Mouse (Mus musculus): Measurements from ENCODE around the gene Lipa. TPM values are rescaled to one million over a fixed set of nuclear protein-coding genes. Genes with fewer than 3 reads are reported as not detected.

Lipa gene
- polyA plus RNA-seq, 1 experiment from 2014 or later = 36.2 TPM

DNA sequence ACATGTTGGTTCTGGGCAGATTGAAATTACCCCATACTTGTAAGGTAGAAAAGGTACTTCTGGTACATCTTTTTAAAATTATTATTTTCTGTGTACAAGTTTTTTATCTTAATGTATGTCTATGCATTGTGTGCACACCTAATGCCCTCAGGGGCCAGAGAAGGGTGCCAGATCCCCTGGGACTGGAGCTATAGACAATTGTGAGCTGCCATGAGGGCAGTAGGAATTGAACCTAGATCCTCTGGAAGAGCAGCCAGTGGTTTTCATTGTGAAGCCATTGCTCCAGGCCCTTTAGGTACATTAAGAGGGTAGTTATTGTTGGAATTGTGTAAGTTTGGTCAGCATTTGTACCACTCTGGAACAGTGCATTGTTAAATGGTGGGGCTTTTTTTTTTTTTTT lies 26.8 kb upstream of the Lipa start:
- Histone ChIP-seq H3K4me1 (ENCODE audit: control insufficient read depth, insufficient read depth, low read length) (peaks cover 14% of the 10 kb centered on the region; the same call in 1 of the 2 replicates), H3K27me3 (ENCODE audit: control insufficient read depth, insufficient read depth, low read length) (no peaks in the 10 kb centered on the region), H3K27ac (ENCODE audit: low read depth, low read length) (no peak overlapping the region), H3K4me3 (ENCODE audit: low read depth, low read length) (no peak overlapping the region), H3K9me3 (replicated peaks; ENCODE audit: control insufficient read depth, low read length) (no peaks in the 10 kb centered on the region), H3K4me2 (no peak overlapping the region), H3K36me3 (ENCODE audit: control insufficient read depth, insufficient read depth, low read length) (no peaks in the 10 kb centered on the region), H3K9ac (ENCODE audit: low read depth, low read length) (no peak overlapping the region)
- no peak for ATAC-seq (replicated peaks; ENCODE audit: insufficient number of reproducible peaks, low FRiP score, low TSS enrichment)

GRCm38 (mm10) chr19:34553522-34553921 lies 26.2 kb upstream of the Lipa start:
- Histone ChIP-seq H3K36me3 (ENCODE audit: control insufficient read depth, insufficient read depth, low read length) (no peaks in the 10 kb centered on the region), H3K4me3 (ENCODE audit: low read depth, low read length) (no peak overlapping the region), H3K27me3 (ENCODE audit: control insufficient read depth, insufficient read depth, low read length) (no peaks in the 10 kb centered on the region), H3K9me3 (replicated peaks; ENCODE audit: control insufficient read depth, low read length) (no peaks in the 10 kb centered on the region), H3K27ac (ENCODE audit: low read depth, low read length) (no peak overlapping the region), H3K4me1 (ENCODE audit: control insufficient read depth, insufficient read depth, low read length) (peaks cover 14% of the 10 kb centered on the region; the same call in 1 of the 2 replicates), H3K9ac (ENCODE audit: low read depth, low read length) (no peak overlapping the region), H3K4me2 (peak overlapping the region; percentile 1; the same call in 1 of the 2 replicates)
- 59% methylated on average over 3 of the region's 3 CpGs for WGBS (ENCODE audit: insufficient replicate concordance)
- no peak for ATAC-seq (replicated peaks; ENCODE audit: insufficient number of reproducible peaks, low FRiP score, low TSS enrichment)

DNA sequence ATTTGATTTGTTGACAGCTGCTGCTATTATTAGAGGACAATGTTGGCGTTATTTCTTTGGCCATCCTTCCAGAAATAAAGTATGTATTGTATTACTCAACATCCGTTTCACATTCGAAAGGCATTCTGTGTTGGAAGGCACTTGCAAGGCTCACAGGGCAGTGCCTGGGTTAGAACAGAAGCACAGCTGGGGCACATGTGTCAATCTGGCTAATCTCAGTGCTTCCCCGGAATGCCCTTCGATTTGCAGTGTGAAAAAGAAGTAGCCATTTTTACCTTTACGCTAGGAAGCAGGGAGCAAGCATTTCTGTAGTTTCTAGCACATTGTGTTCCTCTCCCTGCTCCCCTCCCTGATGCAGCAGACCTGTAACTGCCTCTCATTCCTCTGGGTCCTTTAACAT lies 25.7 kb upstream of the Lipa start:
- no peak for ATAC-seq (replicated peaks; ENCODE audit: insufficient number of reproducible peaks, low FRiP score, low TSS enrichment)
- H3K4me3 ChIP-seq (ENCODE audit: low read depth, low read length) = no peak overlapping the region
- H3K27me3 ChIP-seq (ENCODE audit: control insufficient read depth, insufficient read depth, low read length) = no peaks in the 10 kb centered on the region
- WGBS (ENCODE audit: insufficient replicate concordance) = 47% methylated on average over 6 of the region's 6 CpGs
- H3K9me3 ChIP-seq (replicated peaks; ENCODE audit: control insufficient read depth, low read length) = no peaks in the 10 kb centered on the region
- H3K4me1 ChIP-seq (ENCODE audit: control insufficient read depth, insufficient read depth, low read length) = peaks cover 14% of the 10 kb centered on the region; the same call in 1 of the 2 replicates
- H3K4me2 ChIP-seq = peak overlapping the region; percentile 11; the same call in 1 of the 2 replicates
- 0 out of 2 replicates have a peak overlapping the region, but pooled peaks have one; percentile 41 for H3K27ac ChIP-seq (ENCODE audit: low read depth, low read length)
- no peak overlapping the region for H3K9ac ChIP-seq (ENCODE audit: low read depth, low read length)
- no peaks in the 10 kb centered on the region for H3K36me3 ChIP-seq (ENCODE audit: control insufficient read depth, insufficient read depth, low read length)

GRCm38 (mm10) chr19:34551981-34552380 lies 24.7 kb upstream of the Lipa start:
- no peak for ATAC-seq (replicated peaks; ENCODE audit: insufficient number of reproducible peaks, low FRiP score, low TSS enrichment)
- Histone ChIP-seq H3K9me3 (replicated peaks; ENCODE audit: control insufficient read depth, low read length) (no peaks in the 10 kb centered on the region), H3K4me1 (ENCODE audit: control insufficient read depth, insufficient read depth, low read length) (peaks cover 14% of the 10 kb centered on the region; the same call in 1 of the 2 replicates), H3K27ac (ENCODE audit: low read depth, low read length) (peak overlapping the region; percentile 46), H3K36me3 (ENCODE audit: control insufficient read depth, insufficient read depth, low read length) (no peaks in the 10 kb centered on the region), H3K4me2 (peak overlapping the region; percentile 35), H3K9ac (ENCODE audit: low read depth, low read length) (no peak overlapping the region), H3K4me3 (ENCODE audit: low read depth, low read length) (no peak overlapping the region), H3K27me3 (ENCODE audit: control insufficient read depth, insufficient read depth, low read length) (no peaks in the 10 kb centered on the region)
- 53% methylated on average over 5 of the region's 5 CpGs for WGBS (ENCODE audit: insufficient replicate concordance)

- Histone ChIP-seq H3K27me3 (ENCODE audit: control insufficient read depth, insufficient read depth, low read length) (no peaks in the 10 kb centered on the region), H3K4me1 (ENCODE audit: control insufficient read depth, insufficient read depth, low read length) (peaks cover 14% of the 10 kb centered on the region; the same call in 1 of the 2 replicates), H3K36me3 (ENCODE audit: control insufficient read depth, insufficient read depth, low read length) (no peaks in the 10 kb centered on the region), H3K9me3 (replicated peaks; ENCODE audit: control insufficient read depth, low read length) (no peaks in the 10 kb centered on the region), H3K4me3 (ENCODE audit: low read depth, low read length) (peak within 1 kb of the TSS; percentile 51), H3K9ac (ENCODE audit: low read depth, low read length) (peak within 1 kb of the TSS; percentile 63), H3K27ac (ENCODE audit: low read depth, low read length) (peak within 1 kb of the TSS; percentile 46; the same call in 1 of the 2 replicates), H3K4me2 (peak within 1 kb of the TSS; percentile 67)
- ATAC-seq (replicated peaks; ENCODE audit: insufficient number of reproducible peaks, low FRiP score, low TSS enrichment) = peak; percentile 85
- WGBS (ENCODE audit: insufficient replicate concordance) = 2% methylated on average over 22 of the region's 22 CpGs
Observed at GRCm38 (mm10) chr19:34550534-34551223, 23.4 kb upstream of the Lipa start, which contains the start of gene Ifit2. Ifit2 (plus strand) TSS chr19:34550694.

- peak overlapping the region; percentile 67 for H3K4me2 ChIP-seq
- no peaks in the 10 kb centered on the region for H3K27me3 ChIP-seq (ENCODE audit: control insufficient read depth, insufficient read depth, low read length)
- H3K36me3 ChIP-seq (ENCODE audit: control insufficient read depth, insufficient read depth, low read length) = no peaks in the 10 kb centered on the region
- 27% methylated on average over 4 of the region's 4 CpGs for WGBS (ENCODE audit: insufficient replicate concordance)
- no peak overlapping the region; the same call in 1 of the 2 replicates for H3K27ac ChIP-seq (ENCODE audit: low read depth, low read length)
- ATAC-seq (replicated peaks; ENCODE audit: insufficient number of reproducible peaks, low FRiP score, low TSS enrichment) = no peak
- H3K4me1 ChIP-seq (ENCODE audit: control insufficient read depth, insufficient read depth, low read length) = peaks cover 14% of the 10 kb centered on the region; the same call in 1 of the 2 replicates
- no peaks in the 10 kb centered on the region for H3K9me3 ChIP-seq (replicated peaks; ENCODE audit: control insufficient read depth, low read length)
- peak overlapping the region; percentile 63; the same call in 1 of the 2 replicates for H3K9ac ChIP-seq (ENCODE audit: low read depth, low read length)
- H3K4me3 ChIP-seq (ENCODE audit: low read depth, low read length) = peak overlapping the region; percentile 51
Observed at GRCm38 (mm10) chr19:34550205-34550533, 22.9 kb upstream of the Lipa start.

GRCm38 (mm10) chr19:34547976-34548375 lies 20.7 kb upstream of the Lipa start:
- no peak overlapping the region for H3K9ac ChIP-seq (ENCODE audit: low read depth, low read length)
- peaks cover 10% of the 10 kb centered on the region; the same call in 1 of the 2 replicates for H3K4me1 ChIP-seq (ENCODE audit: control insufficient read depth, insufficient read depth, low read length)
- ATAC-seq (replicated peaks; ENCODE audit: insufficient number of reproducible peaks, low FRiP score, low TSS enrichment) = no peak
- H3K27ac ChIP-seq (ENCODE audit: low read depth, low read length) = no peak overlapping the region
- H3K4me2 ChIP-seq = no peak overlapping the region
- WGBS (ENCODE audit: insufficient replicate concordance) = 23% methylated on average over 7 of the region's 7 CpGs
- no peaks in the 10 kb centered on the region for H3K27me3 ChIP-seq (ENCODE audit: control insufficient read depth, insufficient read depth, low read length)
- no peak overlapping the region for H3K4me3 ChIP-seq (ENCODE audit: low read depth, low read length)
- no peaks in the 10 kb centered on the region for H3K9me3 ChIP-seq (replicated peaks; ENCODE audit: control insufficient read depth, low read length)
- no peaks in the 10 kb centered on the region for H3K36me3 ChIP-seq (ENCODE audit: control insufficient read depth, insufficient read depth, low read length)

GRCm38 (mm10) chr19:34546211-34546610 lies 18.9 kb upstream of the Lipa start:
- no peak for ATAC-seq (replicated peaks; ENCODE audit: insufficient number of reproducible peaks, low FRiP score, low TSS enrichment)
- Histone ChIP-seq H3K36me3 (ENCODE audit: control insufficient read depth, insufficient read depth, low read length) (no peaks in the 10 kb centered on the region), H3K4me2 (no peak overlapping the region), H3K4me1 (ENCODE audit: control insufficient read depth, insufficient read depth, low read length) (no peaks in the 10 kb centered on the region), H3K27me3 (ENCODE audit: control insufficient read depth, insufficient read depth, low read length) (no peaks in the 10 kb centered on the region), H3K27ac (ENCODE audit: low read depth, low read length) (no peak overlapping the region), H3K4me3 (ENCODE audit: low read depth, low read length) (no peak overlapping the region), H3K9ac (ENCODE audit: low read depth, low read length) (no peak overlapping the region), H3K9me3 (replicated peaks; ENCODE audit: control insufficient read depth, low read length) (no peaks in the 10 kb centered on the region)
- WGBS (ENCODE audit: insufficient replicate concordance) = 83% methylated on average over 4 of the region's 4 CpGs

DNA sequence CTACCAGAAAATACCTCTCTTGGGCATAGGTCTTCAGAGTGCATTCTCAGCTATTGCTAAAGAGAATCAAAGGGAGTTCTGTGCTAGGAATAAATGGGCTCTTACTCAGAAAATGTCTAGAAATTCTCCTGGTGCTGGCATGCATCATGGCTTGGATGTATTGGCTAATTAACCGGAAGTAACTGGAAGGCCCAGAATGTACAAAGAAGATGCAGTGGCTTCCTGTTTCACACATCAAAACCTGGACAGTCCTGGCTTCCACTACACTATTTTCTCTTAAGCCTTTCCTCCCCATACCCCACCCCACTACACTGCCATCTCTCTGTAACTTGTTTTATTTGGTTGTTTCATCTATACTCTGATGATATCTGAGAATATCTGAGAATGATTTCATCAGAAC lies 12.1 kb upstream of the Lipa start:
- no peak overlapping the region for H3K4me3 ChIP-seq (ENCODE audit: low read depth, low read length)
- no peaks in the 10 kb centered on the region for H3K27me3 ChIP-seq (ENCODE audit: control insufficient read depth, insufficient read depth, low read length)
- H3K27ac ChIP-seq (ENCODE audit: low read depth, low read length) = no peak overlapping the region
- H3K4me2 ChIP-seq = no peak overlapping the region
- no peak overlapping the region for H3K9ac ChIP-seq (ENCODE audit: low read depth, low read length)
- H3K4me1 ChIP-seq (ENCODE audit: control insufficient read depth, insufficient read depth, low read length) = no peaks in the 10 kb centered on the region
- no peak for ATAC-seq (replicated peaks; ENCODE audit: insufficient number of reproducible peaks, low FRiP score, low TSS enrichment)
- 63% methylated on average over 1 of the region's 1 CpGs for WGBS (ENCODE audit: insufficient replicate concordance)
- no peaks in the 10 kb centered on the region for H3K36me3 ChIP-seq (ENCODE audit: control insufficient read depth, insufficient read depth, low read length)
- no peaks in the 10 kb centered on the region for H3K9me3 ChIP-seq (replicated peaks; ENCODE audit: control insufficient read depth, low read length)

Measured in heart, embryonic 11.5 days (tissue).